Mouse (Mus musculus): Measurements from ENCODE around the gene Tsx.
"Not testable (repeated sequence)": the region's sequence is repeated elsewhere in the genome, so short reads cannot be mapped to it uniquely, and the experiment has no call there.

Gene Tsx

DNA sequence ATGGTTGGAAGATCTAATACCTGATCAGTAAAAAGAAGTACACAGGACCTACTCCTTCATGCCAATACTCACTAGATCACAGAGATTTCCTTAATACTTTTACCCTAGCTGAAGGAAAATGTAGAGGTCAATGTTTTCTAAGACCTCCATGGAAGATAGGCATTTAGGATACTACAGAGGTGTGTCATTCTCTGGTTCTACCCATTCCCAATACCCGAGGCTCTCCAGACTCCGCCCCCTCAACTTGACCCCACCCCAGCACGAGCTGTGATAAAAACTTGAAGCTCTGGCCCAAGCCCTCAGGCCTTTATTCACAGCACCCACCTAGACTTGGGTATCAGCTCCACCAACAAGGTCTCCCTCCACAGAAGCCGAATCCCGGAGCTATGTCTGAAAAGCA, at the start of gene Tsx:
Gene Tsx, plus strand, starts transcription at position 301 of the 400 bp plus-strand sequence.
- DNase-seq (ENCODE audit: low read depth, low spot score), result no peak

- no peak for DNase-seq (ENCODE audit: low read depth, low spot score)
Observed at GRCm38 (mm10) chrX:103366201-103366600, 48.1 kb upstream of the Tsx start.

GRCm38 (mm10) chrX:103368650-103369049, 45.6 kb upstream of the Tsx start:
- DNase-seq (ENCODE audit: low read depth, low spot score), result no peak

DNA sequence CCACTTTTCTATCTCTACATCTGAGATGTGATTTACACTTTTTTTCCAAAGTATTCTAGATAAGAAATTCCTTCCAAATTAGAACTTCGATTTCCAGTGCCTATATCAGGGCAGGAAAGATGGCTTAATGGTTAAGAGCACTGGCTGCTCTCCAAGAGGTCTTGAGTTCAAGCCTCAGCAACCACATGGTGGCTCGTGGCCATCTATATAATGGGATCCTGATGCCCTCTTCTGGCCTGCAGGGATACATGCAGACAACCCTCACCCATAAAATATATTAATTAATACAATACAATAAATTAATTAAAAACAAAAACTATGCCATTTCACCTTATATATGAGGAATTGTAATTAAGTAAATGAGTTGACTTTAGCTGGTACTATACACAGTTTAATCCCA, 43.0 kb upstream of the Tsx start:
- no peak for DNase-seq (ENCODE audit: low read depth, low spot score)

DNA sequence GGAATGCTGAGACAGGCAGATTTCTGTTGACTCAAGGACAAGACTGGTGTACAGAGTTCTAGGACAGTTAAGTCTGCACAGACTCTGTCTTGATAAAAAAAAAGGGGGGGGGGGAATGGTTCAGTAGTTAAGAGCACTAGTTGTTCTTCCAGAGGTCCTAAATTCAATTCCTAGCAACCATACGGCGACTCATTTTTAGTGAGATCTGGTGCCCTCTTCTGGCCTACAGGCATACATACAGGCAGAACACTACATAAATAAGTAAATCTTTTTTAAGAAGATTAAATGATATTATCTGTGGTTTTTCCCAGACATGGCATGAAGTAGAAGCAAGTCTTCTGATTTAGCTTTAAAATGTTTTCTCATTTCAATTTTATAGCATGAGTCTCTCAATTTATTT, 42.6 kb upstream of the Tsx start:
- DNase-seq (ENCODE audit: low read depth, low spot score), result no peak

DNA sequence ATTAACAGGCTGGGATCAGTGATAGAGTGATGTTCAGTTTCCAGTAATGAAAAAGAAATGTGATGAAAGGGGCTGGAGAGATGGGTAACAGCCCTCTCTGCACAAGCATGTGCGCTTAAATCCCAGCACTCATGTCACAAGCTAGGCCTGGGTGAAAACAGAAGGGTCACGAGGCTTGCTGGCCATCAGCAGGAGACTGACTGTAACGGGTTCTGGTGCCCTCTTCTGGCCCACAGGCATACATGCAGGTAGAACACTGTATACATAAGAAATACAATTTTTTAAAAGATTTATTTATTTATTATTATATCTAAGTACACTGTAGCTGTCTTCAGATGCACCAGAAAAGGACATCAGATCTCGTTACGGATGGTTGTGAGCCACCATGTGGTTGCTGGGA, 40.0 kb upstream of the Tsx start:
- DNase-seq (ENCODE audit: low read depth, low spot score), result no peak

DNA sequence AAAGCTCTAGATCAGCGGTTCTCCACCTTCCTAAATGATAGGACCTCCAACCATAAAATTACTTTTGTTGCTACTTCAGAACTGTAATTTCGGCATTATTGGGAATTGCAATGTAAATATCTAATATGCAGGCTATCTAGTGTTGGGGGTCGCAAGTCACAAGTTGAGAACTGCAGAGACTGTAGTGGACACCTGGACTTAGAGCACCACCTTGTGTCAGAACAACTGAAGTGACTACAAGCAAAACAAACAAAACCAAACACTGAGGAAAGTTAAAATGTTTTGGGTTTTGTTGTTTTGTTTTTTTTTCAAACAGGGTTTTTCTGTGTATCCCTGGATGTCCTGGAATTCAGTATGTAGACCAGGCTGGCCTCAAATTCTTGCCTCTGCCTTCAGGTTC, 29.7 kb upstream of the Tsx start:
- DNase-seq (ENCODE audit: low read depth, low spot score), result no peak

DNA sequence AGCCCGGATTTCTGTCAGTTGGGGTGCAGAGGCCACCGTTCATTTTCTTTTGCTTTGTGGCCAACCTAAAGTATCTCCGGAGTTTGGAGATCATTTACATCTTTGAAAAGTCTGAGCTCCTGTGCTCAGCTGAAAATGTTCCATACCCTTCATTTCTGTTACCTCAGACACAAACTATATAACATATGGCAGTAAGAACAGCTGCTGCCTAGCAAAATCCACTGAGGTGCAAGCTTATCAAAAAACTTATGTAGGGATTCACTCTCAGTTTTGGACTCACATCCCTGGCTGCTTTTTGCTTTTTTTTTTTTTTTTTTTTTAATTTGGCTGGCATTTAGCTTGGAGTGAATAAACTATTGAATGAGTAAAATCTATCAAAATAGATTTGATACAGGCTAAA, 26.1 kb upstream of the Tsx start:
- no peak for DNase-seq (ENCODE audit: low read depth, low spot score)

DNA sequence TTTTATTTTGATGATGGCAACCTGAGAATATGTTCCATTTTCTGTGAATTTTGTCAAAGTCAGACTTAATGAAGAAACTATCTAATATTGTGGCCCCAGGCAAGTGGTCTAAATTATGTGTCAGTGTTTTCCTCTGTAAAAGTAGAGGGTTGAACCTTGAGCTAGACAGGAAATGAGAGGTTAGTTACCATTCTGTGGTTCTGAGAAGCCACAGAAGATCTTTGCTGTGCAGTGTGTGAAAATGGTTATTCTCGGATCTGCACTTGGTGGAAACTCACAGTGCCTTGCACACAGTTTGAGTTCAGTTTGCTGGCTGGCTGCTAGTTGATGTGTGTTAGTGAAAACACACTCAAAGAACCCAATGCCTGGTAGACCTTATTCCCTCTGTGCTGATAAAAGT, 20.4 kb upstream of the Tsx start:
- DNase-seq (ENCODE audit: low read depth, low spot score), result no peak

DNA sequence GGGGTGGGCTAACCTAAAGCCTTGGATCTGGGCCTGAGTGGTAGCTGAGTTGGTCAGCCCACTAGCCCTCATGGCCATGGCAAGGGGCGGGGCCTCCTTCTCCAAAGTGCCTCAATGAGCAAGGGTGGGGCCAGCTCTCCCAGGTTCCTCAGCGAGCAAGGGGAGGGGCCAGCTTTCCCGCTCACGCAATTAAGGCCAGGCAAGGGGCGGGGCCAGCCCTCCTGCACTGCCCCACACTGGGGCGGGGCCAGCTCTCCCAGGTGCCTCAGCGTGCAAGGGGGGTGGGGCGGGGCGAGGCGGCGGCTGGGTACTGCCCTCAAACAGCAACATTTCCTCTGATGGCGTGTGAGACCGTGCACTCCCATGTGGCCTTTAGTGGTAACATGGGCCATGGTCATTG, 9.2 kb upstream of the Tsx start:
- peak; percentile 2 for DNase-seq (ENCODE audit: low read depth, low spot score)

DNA sequence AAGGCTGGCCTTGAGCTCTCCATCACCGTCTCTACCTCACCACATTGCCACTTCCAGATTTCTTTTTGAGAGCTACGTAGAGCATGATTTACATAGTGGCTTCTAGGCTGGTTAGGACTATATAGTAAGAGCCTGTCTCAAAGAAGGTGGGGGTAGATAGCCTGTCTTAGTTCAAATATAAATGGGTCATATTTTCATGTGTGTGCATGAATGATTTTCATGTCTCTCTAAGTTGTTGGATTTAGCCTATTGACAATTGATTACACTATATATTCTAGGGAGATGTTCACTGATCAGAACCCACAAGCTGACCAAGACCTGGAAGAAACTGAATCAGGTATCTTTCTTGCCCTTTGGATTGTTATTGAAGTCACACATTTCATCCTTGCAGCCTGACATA, 7.4 kb downstream of the Tsx start, which contains the start of gene Gm26992:
Gene Gm26992, plus strand, starts transcription at position 301 of the 400 bp plus-strand sequence.
- DNase-seq (ENCODE audit: low read depth, low spot score), result no peak

DNA sequence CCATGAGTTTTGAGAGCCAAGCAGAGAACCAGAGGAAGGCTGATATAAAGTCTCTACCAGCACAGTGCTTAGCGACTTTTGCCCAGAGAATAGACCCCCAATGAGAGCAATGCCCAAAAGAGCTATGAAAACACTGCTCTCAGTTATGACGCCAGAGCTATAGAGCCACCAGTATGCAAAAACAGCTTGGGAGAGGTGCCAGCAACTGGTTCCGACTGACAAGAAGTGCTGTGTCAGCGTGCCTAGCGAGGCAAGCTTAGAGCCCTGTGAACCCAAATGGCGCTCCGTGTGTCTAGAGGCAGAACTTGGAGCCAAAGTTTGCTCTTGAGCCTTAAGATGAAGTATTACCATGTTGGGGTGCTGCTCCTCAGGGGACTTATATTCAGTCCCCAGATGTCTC, 13.4 kb downstream of the Tsx start:
- no peak for DNase-seq (ENCODE audit: low read depth, low spot score)

DNA sequence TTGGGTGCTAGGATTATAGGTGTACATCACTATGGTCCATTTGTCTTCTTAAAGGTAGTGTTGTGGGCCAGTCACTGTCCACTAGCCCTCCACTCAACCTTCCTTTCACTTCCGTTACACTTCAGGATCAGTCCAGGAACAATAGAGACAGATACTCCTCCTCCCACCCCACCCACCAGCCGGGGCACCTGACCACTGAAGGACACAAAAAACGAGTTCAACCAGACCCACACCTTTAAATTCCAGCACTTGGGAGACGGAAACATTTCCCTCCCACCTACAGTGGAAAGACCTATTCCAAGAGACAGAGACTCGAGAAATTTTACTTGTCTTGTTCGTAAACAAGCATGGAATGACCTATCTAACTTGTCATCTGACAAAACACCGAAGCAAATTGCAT, 18.0 kb downstream of the Tsx start:
- DNase-seq (ENCODE audit: low read depth, low spot score), result no peak

DNA sequence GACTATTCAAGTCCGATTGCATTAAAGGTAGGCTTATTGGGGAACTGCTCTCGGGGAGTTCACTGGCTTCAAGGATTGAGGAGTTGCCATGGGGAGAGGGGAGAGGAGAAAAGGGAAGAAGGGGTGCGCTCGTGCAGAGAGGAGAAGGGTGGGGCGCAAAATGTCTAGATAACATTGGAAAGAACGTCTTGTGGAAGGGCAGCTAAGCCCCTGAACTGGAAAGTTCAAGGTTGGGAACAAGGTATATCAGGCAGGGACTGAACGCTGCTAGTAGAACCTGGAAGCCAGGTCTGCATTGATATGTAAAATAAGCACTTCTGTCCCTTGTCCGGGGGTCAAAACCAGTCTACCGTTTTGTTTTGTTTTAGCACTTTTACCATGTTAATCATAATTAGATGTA, 23.8 kb downstream of the Tsx start:
- DNase-seq (ENCODE audit: low read depth, low spot score), result no peak

- peak; percentile 45 for DNase-seq (ENCODE audit: low read depth, low spot score)
Observed at GRCm38 (mm10) chrX:103440803-103441202, 26.5 kb downstream of the Tsx start.

- DNase-seq (ENCODE audit: low read depth, low spot score), result peak; percentile 40
Observed at GRCm38 (mm10) chrX:103443755-103444154, 29.5 kb downstream of the Tsx start.

DNA sequence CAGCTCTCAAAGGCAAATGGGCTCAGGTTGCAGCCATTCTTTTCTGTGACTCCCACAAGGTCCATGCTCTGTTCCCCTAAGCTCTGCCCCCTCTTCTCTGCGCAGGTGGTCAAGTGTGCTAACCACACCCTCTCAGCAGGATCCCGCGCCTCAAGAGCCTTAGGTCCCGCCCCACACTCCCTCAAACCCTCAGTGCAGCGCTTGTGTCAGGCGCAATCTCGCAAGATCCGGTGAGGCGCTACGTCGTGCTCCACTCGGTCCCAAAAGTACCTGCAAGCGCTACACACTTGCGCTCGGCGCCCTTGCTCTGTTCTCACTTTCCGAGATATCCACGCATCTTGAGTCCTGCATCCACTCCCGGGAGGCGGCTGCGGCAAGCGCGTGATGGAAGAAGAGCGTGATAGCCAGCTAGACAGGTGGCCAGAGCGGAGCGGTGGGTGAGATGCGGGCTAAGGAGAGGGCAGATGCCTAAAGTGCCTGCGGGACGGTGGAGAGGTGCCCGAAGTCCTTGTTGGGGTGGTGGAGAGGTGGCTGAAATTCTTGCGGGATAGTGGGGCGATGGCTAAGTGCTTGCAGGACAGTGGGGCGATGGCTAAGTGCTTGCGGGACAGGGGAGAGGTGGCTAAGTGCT, 33.4 kb downstream of the Tsx start:
- DNase-seq (ENCODE audit: low read depth, low spot score), result no peak

DNA sequence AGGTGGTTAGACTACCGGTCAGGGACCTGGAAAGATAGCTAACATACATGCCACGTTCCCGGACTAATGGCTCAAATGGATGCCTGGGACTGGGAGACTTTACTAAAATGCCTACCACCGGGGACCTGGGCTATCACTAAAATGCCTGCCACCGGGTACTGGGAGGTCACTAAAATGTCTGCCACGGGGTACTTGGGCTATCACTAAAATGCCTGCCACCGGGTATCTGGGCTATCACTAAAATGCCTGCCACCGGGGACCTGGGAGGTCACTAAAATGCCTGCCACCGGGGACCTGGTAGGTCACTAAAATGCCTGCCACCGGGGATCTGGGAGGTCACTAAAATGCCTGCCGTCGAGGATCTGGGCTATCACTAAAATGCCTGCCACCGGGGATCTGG, 34.2 kb downstream of the Tsx start:
- DNase-seq (ENCODE audit: low read depth, low spot score), result not testable (repeated sequence)

GRCm38 (mm10) chrX:103448943-103449722, 34.9 kb downstream of the Tsx start:
- DNase-seq (ENCODE audit: low read depth, low spot score), result not testable (repeated sequence)

GRCm38 (mm10) chrX:103452815-103453214, 38.5 kb downstream of the Tsx start:
- no peak for DNase-seq (ENCODE audit: low read depth, low spot score)

DNA sequence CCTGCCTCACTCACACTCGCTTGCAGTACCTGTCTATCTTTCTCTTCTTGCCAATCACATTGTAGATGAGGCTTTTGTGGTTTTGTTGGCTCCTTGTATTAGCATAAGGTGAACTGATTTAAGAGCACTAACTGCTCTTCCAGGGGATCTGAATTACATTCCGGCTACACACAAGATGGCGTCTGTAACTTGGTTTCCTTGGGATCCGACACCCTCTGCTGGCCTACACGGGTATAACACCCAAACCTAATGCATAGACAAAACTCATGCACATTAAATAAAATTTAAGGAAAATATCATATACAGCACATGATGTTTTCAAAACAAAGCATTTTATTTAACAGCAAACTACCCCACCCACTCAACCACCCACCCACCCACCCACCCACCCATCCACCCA, 45.8 kb downstream of the Tsx start:
- DNase-seq (ENCODE audit: low read depth, low spot score), result no peak

GRCm38 (mm10) chrX:103468998-103469397, 54.7 kb downstream of the Tsx start:
- DNase-seq (ENCODE audit: low read depth, low spot score), result no peak

DNA sequence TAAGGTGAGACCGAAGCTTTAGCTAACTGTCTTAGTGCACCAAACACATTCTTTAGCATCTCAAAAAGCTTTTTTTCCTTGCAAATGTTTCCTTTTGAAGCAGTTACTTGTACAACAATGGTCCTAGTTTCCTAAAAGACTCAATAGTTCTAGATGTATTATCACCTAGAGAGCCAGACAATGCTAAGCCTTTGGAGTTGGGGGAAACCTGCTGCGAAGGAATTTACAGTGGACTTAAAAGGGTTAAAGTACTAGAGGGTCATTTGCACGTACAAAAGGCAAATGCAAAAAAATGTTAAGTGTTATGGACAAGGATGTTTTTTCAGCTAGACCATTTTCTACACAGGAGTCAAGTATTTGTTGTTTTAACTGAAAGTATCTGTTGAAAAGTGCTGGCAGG, 58.1 kb downstream of the Tsx start:
- no peak for DNase-seq (ENCODE audit: low read depth, low spot score)

Data from embryo, embryonic 11.5 days (tissue).